Mouse (Mus musculus): Measurements from ENCODE around the gene Pvrig.
"Not testable (repeated sequence)": the region's sequence is repeated elsewhere in the genome, so short reads cannot be mapped to it uniquely, and the experiment has no call there.

Gene Pvrig

GRCm38 (mm10) chr5:138341661-138342060 is at the start of gene Pvrig:
Gene Pvrig (plus strand): TSS chr5:138341961.
- no peak for DNase-seq (ENCODE audit: low spot score)

DNA sequence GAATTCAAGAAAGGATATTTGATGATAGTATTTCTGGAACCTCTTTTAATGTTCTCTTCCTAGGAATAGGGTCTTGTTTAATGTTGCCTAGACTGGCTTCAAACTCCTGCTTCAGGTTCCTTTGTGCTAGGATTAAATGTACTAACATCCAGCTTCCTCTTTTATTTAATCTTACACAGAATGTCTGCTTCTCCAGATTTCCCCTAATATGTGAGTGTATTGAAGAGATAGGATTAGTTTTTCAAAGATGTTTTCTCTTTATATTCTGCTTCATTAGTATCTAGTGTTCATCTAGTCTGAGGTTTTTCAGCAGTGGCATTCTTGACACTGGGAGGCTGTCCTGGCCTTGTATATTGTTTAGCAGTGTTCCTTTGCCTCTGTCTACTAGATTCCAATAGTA is 47.6 kb upstream of the Pvrig start:
- no peak for DNase-seq (ENCODE audit: low spot score)

DNA sequence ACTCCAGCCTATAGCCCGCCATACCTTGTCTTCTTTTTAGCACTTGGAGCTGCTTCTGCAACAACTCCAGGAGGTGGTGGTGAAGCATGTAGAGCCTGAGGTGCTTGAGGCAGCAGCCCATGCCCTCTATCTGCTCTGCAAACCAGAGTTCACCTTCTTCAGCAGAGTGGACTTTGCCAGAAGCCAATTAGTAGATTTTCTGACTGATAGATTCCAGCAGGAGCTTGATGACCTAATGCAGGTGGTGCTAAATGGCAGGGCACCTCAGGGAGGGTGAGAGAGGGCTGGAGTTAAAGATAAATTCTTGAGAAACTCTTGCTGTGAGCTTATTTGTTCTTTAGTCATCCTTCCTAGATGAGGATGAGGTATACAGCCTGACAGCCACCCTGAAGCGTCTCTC is 42.1 kb upstream of the Pvrig start:
- DNase-seq (ENCODE audit: low spot score): no peak

GRCm38 (mm10) chr5:138312795-138313194 is 29.0 kb upstream of the Pvrig start:
- no peak for DNase-seq (ENCODE audit: low spot score)

- DNase-seq (ENCODE audit: low spot score): no peak
Observed at GRCm38 (mm10) chr5:138343216-138343615, 1.5 kb downstream of the Pvrig start.

- not testable (repeated sequence) for DNase-seq (ENCODE audit: low spot score)
Observed at GRCm38 (mm10) chr5:138363208-138363607, 21.4 kb downstream of the Pvrig start.

DNA sequence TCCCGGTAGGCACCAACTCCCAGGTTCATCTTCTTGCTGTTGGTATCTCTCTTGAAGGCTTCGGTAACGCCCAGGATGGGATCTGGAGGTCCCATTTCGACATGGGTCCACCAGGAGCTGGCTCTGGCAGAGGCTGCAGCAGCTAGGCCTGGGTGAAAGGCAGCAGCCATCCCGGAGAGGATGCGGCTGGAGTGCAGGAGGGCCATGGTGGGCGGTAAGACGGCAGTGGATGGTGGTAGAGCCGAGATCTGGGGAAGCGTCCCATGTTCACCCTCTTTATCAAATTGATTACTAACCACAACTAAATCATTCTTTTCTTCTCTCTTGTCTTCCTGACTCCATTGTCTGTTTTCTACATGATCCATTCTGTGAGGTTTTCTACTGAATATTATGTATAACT is 23.6 kb downstream of the Pvrig start:
- DNase-seq (ENCODE audit: low spot score): not testable (repeated sequence)
